Mouse (Mus musculus) WW6 (cell line): ENCODE results near the gene Zcchc8.

Experiments
- DNase-seq: peaks from one replicate; pipeline ENCODE4 v3.0.0-alpha.2; 2013; ENCODE audit warnings: low read depth, low spot score

Zcchc8 gene

GRCm38 (mm10) chr5:123683377-123684220 is 37.3 kb downstream of the Zcchc8 start:
- no peak for DNase-seq

- no peak for DNase-seq
Measured at GRCm38 (mm10) chr5:123683043-123683376, 37.9 kb downstream of the Zcchc8 start.

- DNase-seq, result no peak
Measured at GRCm38 (mm10) chr5:123682372-123682771, 38.5 kb downstream of the Zcchc8 start.

GRCm38 (mm10) chr5:123679546-123680263 is 41.2 kb downstream of the Zcchc8 start:
- no peak for DNase-seq

GRCm38 (mm10) chr5:123679106-123679505 is 41.8 kb downstream of the Zcchc8 start:
- no peak for DNase-seq

GRCm38 (mm10) chr5:123675717-123676116 is 45.2 kb downstream of the Zcchc8 start:
- no peak for DNase-seq

- no peak for DNase-seq
Measured at GRCm38 (mm10) chr5:123675221-123675620, 45.7 kb downstream of the Zcchc8 start.

GRCm38 (mm10) chr5:123671473-123671820 is 49.5 kb downstream of the Zcchc8 start:
- DNase-seq, result no peak

- no peak for DNase-seq
Measured at GRCm38 (mm10) chr5:123670800-123671472, 50.0 kb downstream of the Zcchc8 start.

GRCm38 (mm10) chr5:123669991-123670799 is 50.7 kb downstream of the Zcchc8 start:
- no peak for DNase-seq

GRCm38 (mm10) chr5:123667915-123668314 is 53.0 kb downstream of the Zcchc8 start:
- no peak for DNase-seq

- DNase-seq, result no peak
Measured at GRCm38 (mm10) chr5:123665956-123666355, 54.9 kb downstream of the Zcchc8 start.

GRCm38 (mm10) chr5:123664329-123664728 is 56.6 kb downstream of the Zcchc8 start:
- no peak for DNase-seq

GRCm38 (mm10) chr5:123662059-123662458 is 58.8 kb downstream of the Zcchc8 start:
- DNase-seq, result no peak

GRCm38 (mm10) chr5:123661602-123662001 is 59.3 kb downstream of the Zcchc8 start:
- DNase-seq, result no peak

- no peak for DNase-seq
Measured at GRCm38 (mm10) chr5:123657651-123658050, 63.2 kb downstream of the Zcchc8 start.

GRCm38 (mm10) chr5:123654937-123655336 is 66.0 kb downstream of the Zcchc8 start:
- no peak for DNase-seq

GRCm38 (mm10) chr5:123653287-123653801 is 67.6 kb downstream of the Zcchc8 start:
- DNase-seq, result no peak

GRCm38 (mm10) chr5:123650825-123651224 is 70.1 kb downstream of the Zcchc8 start:
- DNase-seq, result no peak
